Mouse (Mus musculus): ENCODE measurements around the gene Cd164l2. TPM values are rescaled to one million over a fixed set of nuclear protein-coding genes. Genes with fewer than 3 reads are reported as not detected.

Cd164l2 gene
- 1.6 and 2.0 TPM in 2 replicates for polyA plus RNA-seq (2015; fragmentation: Nextera tagmentation; extraction: Ambion mirVana)

DNA sequence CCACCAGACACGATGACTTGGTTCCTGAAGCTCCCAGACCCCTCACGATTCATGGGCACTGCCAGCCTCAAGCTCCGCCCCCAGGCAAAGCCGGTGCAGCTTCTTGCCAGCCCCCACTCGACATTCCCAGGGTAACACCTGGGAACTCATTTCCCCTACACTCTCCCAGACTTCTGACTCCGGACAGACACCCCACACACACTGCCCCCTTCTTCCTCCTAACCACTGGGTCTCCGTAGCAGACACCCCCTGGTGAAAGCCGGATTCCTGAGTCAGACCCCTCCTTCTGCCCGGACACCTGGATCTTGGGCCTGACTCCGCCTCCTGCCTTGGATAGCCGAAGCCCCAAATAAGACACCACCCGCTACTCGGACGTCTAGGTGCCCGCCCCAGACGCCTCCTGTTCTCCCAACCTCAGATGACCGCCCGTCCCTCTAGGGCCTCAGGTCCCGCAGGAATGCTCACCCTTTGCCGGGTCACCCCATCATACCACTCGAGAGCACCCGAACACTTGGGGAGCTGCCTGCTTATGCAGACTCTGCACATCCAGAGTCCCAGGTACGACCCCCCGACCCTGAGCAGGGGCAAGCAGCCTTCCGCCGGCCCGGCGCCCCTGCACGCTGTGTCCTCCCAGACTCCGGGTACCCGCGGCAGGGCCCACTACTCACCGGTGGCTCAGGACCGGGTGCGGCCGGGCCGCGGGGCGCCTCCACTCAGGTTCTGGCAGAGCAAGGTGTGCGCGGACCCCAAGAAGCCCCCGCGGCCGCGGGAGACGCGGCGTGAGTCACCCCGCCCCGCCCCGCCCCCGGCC, at the start of gene Cd164l2, which contains the start of gene Gpr3:
Gene Cd164l2, plus strand, starts transcription at position 381 of the 811 bp plus-strand sequence.
Gene Gpr3, minus strand, starts transcription at position 786 of the 811 bp plus-strand sequence.
- ATAC-seq = peak; percentile 55
- Histone ChIP-seq H3K4me1 (ENCODE audit: control insufficient read depth, insufficient read depth, low read length) (peaks cover 13% of the 10 kb centered on the region), H3K27me3 (replicated peaks; ENCODE audit: control insufficient read depth, insufficient read depth, low read length) (peaks cover 8% of the 10 kb centered on the region), H3K9ac (ENCODE audit: low read depth, low read length) (peak within 1 kb of the TSS; percentile 55), H3K27ac (ENCODE audit: low read length) (no peak within 1 kb of the TSS), H3K4me3 (ENCODE audit: low read length) (peak within 1 kb of the TSS; percentile 61), H3K36me3 (ENCODE audit: control insufficient read depth, insufficient read depth, low read length) (no peaks in the 10 kb centered on the region), H3K9me3 (ENCODE audit: control insufficient read depth, low read length) (no peaks in the 10 kb centered on the region), H3K4me2 (ENCODE audit: low read depth, low read length) (peak within 1 kb of the TSS; percentile 84)
- 2% methylated on average over 51 of the region's 52 CpGs for WGBS

DNA sequence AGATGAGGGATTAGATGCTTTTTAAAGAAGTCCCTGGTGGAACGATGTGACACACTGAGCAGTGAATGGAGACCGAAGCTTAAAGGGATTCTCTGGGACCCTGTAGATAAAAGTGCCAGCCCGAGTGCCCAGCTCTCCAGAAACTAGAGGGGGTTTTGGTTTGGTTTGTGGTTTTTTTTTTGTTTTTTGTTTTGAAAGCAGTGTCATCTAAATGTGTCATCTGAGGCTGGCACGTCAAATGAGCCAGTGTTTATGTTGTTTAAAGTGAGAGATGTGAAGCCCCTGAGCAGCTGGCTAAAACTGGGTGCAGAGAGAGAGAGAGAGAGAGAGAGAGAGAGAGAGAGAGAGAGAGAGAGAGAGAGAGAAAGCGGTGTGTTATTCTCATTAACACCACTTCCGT, 49.7 kb upstream of the Cd164l2 start:
- H3K27ac ChIP-seq (ENCODE audit: low read length) = no peak overlapping the region
- no peak overlapping the region for H3K9ac ChIP-seq (ENCODE audit: low read depth, low read length)
- no peak overlapping the region for H3K4me3 ChIP-seq (ENCODE audit: low read length)
- no peaks in the 10 kb centered on the region for H3K9me3 ChIP-seq (ENCODE audit: control insufficient read depth, low read length)
- no peak for ATAC-seq
- 71% methylated on average over 6 of the region's 6 CpGs for WGBS
- 0 out of 2 replicates have a peak, but pooled peaks cover 3% of the 10 kb centered on the region for H3K4me1 ChIP-seq (ENCODE audit: control insufficient read depth, insufficient read depth, low read length)
- no peak overlapping the region for H3K4me2 ChIP-seq (ENCODE audit: low read depth, low read length)
- H3K36me3 ChIP-seq (ENCODE audit: control insufficient read depth, insufficient read depth, low read length) = 0 out of 2 replicates have a peak, but pooled peaks cover 4% of the 10 kb centered on the region
- H3K27me3 ChIP-seq (replicated peaks; ENCODE audit: control insufficient read depth, insufficient read depth, low read length) = no peaks in the 10 kb centered on the region

DNA sequence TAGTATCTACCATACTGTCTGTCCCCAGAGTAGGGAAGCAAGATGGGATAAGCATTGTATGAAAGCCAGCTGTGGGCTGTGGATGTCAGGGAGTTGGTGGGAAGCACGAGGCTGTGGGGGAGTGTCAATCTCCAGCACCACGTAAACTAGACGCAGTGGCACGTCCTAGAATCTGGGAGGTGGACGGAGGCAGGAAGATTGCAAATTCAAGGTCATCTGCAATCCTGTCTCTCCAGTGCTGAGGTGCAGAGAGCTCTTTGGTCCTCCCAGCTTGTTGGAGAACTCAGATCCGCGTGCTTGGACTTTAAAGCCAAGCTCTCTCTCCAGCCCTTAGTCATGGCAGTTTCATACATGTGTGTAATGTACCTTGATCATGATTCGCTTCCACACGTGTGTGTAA, 45.2 kb upstream of the Cd164l2 start:
- no peaks in the 10 kb centered on the region for H3K27me3 ChIP-seq (replicated peaks; ENCODE audit: control insufficient read depth, insufficient read depth, low read length)
- no peak overlapping the region for H3K27ac ChIP-seq (ENCODE audit: low read length)
- H3K36me3 ChIP-seq (ENCODE audit: control insufficient read depth, insufficient read depth, low read length) = 0 out of 2 replicates have a peak, but pooled peaks cover 4% of the 10 kb centered on the region
- no peak for ATAC-seq
- no peak overlapping the region for H3K4me3 ChIP-seq (ENCODE audit: low read length)
- 75% methylated on average over 9 of the region's 9 CpGs for WGBS
- H3K4me1 ChIP-seq (ENCODE audit: control insufficient read depth, insufficient read depth, low read length) = peaks cover 14% of the 10 kb centered on the region
- H3K4me2 ChIP-seq (ENCODE audit: low read depth, low read length) = no peak overlapping the region
- no peak overlapping the region for H3K9ac ChIP-seq (ENCODE audit: low read depth, low read length)
- H3K9me3 ChIP-seq (ENCODE audit: control insufficient read depth, low read length) = no peaks in the 10 kb centered on the region

DNA sequence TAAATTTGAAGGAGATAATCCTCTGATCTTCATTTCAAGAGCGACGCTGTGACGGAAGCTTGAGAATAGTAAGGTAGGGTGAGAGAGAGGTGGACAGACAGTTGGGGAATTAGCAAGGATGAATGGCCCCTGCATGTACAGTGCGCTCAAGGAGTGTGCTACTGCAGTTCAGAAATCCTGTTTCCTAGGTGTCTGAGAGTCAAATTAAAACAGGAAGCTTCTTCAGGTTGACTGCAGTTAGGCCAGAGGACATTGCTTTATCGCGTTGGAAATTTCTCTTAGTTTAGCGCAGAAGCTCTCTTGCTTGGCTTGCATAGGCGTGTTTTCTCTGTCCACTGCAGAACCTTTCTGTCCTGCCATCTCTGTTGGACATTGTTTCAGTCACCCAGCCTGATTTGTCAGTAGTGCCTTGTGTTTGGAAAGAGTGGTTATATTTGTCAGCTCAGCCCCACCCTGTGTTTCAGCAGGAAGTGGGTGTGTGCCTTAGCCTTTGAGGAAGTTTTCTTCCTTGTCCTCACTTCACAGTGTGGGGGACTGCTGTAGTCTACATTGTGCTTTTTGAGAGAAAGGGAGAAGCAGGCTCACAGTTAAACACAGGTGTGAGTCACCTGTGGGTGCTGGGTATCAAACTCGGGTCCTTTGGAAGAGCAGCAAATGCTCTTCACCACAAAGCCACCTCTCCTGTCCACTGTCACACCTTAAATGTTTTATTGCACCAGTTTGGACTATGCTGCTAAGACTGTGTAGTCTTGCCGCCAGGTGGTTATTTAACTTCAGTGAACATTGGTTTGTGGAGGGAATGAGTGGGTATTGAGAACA, 42.5 kb upstream of the Cd164l2 start:
- peaks cover 26% of the 10 kb centered on the region for H3K4me1 ChIP-seq (ENCODE audit: control insufficient read depth, insufficient read depth, low read length)
- 66% methylated on average over 10 of the region's 10 CpGs for WGBS
- H3K27ac ChIP-seq (ENCODE audit: low read length) = peak overlapping the region; percentile 74
- no peaks in the 10 kb centered on the region for H3K9me3 ChIP-seq (ENCODE audit: control insufficient read depth, low read length)
- 0 out of 2 replicates have a peak, but pooled peaks cover 4% of the 10 kb centered on the region for H3K36me3 ChIP-seq (ENCODE audit: control insufficient read depth, insufficient read depth, low read length)
- H3K27me3 ChIP-seq (replicated peaks; ENCODE audit: control insufficient read depth, insufficient read depth, low read length) = no peaks in the 10 kb centered on the region
- no peak overlapping the region for H3K9ac ChIP-seq (ENCODE audit: low read depth, low read length)
- ATAC-seq = peak; percentile 88
- H3K4me3 ChIP-seq (ENCODE audit: low read length) = no peak overlapping the region
- peak overlapping the region; percentile 25; the same call in 1 of the 2 replicates for H3K4me2 ChIP-seq (ENCODE audit: low read depth, low read length)

DNA sequence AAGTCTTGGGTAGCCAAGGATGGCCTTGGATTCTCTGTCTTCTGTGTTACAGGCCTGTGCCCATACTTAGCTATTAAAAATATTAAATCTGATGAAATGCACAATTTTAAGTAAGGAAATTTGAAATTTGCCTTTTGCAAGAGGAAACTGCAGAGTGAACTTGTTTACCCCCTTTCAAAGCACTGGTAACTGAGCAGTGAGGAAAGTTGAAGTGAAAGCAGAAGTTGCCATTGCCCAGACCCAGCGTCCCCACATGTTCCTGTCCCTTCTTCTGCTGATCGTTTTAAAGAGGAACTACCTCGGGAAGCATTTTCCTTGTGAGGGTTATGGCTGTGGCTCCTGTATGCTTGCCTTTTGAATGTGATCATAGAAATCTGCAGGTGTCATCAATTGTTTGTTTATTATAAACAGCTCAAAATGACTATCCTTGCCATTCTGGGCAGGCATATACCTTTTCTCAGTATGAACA, 41.8 kb upstream of the Cd164l2 start:
- WGBS = 71% methylated on average over 3 of the region's 3 CpGs
- Histone ChIP-seq H3K9ac (ENCODE audit: low read depth, low read length) (no peak overlapping the region), H3K9me3 (ENCODE audit: control insufficient read depth, low read length) (no peaks in the 10 kb centered on the region), H3K4me2 (ENCODE audit: low read depth, low read length) (0 out of 2 replicates have a peak overlapping the region, but pooled peaks have one; percentile 0), H3K36me3 (ENCODE audit: control insufficient read depth, insufficient read depth, low read length) (0 out of 2 replicates have a peak, but pooled peaks cover under 1% of the 10 kb centered on the region), H3K27me3 (replicated peaks; ENCODE audit: control insufficient read depth, insufficient read depth, low read length) (no peaks in the 10 kb centered on the region), H3K4me3 (ENCODE audit: low read length) (no peak overlapping the region), H3K27ac (ENCODE audit: low read length) (peak overlapping the region; percentile 72), H3K4me1 (ENCODE audit: control insufficient read depth, insufficient read depth, low read length) (peaks cover 28% of the 10 kb centered on the region)
- ATAC-seq = no peak

DNA sequence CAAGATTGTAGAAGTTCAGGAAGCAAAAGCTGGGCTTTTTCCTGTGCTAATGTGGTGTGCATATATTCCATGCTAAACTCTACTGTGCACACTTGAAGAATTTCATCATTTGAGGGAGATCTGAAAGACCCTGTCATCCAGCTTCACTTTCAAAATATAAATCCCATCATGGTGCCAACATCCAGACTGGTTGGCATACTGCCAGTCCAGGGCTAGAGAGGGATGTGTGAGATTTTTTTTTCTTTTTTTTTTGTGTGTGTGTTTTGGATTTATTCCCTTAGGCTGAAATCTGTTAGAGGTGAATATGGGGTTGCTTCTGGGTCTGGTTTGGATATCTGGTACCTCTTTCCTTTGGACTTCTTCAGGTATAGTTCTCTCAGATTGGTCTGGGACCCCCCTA, 41.3 kb upstream of the Cd164l2 start:
- Histone ChIP-seq H3K4me2 (ENCODE audit: low read depth, low read length) (no peak overlapping the region), H3K36me3 (ENCODE audit: control insufficient read depth, insufficient read depth, low read length) (no peaks in the 10 kb centered on the region), H3K4me1 (ENCODE audit: control insufficient read depth, insufficient read depth, low read length) (peaks cover 33% of the 10 kb centered on the region), H3K27me3 (replicated peaks; ENCODE audit: control insufficient read depth, insufficient read depth, low read length) (no peaks in the 10 kb centered on the region), H3K9ac (ENCODE audit: low read depth, low read length) (no peak overlapping the region), H3K9me3 (ENCODE audit: control insufficient read depth, low read length) (no peaks in the 10 kb centered on the region), H3K27ac (ENCODE audit: low read length) (peak overlapping the region; percentile 72), H3K4me3 (ENCODE audit: low read length) (no peak overlapping the region)
- ATAC-seq = no peak

DNA sequence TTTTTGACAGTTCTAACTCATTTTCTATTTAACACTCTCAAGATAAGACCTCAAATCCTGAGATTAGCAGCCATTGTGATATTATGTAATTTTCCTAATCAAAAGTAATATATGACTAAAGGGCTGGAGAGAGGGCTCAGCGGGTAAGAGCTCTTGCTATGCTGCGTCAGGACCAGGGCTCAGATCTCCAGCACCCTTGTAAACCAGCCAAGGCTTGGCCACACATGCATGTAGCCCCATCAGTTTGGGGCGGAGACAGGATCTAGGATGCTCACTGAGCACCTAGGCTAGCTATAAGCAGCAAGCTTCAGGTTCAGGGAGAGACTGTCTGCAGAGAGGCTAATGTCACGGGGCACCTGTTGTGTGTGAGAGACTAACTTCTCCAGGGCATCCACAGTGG, 39.5 kb upstream of the Cd164l2 start:
- WGBS = 81% methylated on average over 4 of the region's 4 CpGs
- H3K4me3 ChIP-seq (ENCODE audit: low read length) = no peak overlapping the region
- no peaks in the 10 kb centered on the region for H3K9me3 ChIP-seq (ENCODE audit: control insufficient read depth, low read length)
- H3K27me3 ChIP-seq (replicated peaks; ENCODE audit: control insufficient read depth, insufficient read depth, low read length) = no peaks in the 10 kb centered on the region
- peaks cover 50% of the 10 kb centered on the region for H3K4me1 ChIP-seq (ENCODE audit: control insufficient read depth, insufficient read depth, low read length)
- no peak overlapping the region for H3K4me2 ChIP-seq (ENCODE audit: low read depth, low read length)
- H3K36me3 ChIP-seq (ENCODE audit: control insufficient read depth, insufficient read depth, low read length) = peaks cover 2% of the 10 kb centered on the region; the same call in 1 of the 2 replicates
- 0 out of 2 replicates have a peak overlapping the region, but pooled peaks have one; percentile 10 for H3K9ac ChIP-seq (ENCODE audit: low read depth, low read length)
- H3K27ac ChIP-seq (ENCODE audit: low read length) = peak overlapping the region; percentile 23; the same call in 1 of the 2 replicates
- no peak for ATAC-seq

DNA sequence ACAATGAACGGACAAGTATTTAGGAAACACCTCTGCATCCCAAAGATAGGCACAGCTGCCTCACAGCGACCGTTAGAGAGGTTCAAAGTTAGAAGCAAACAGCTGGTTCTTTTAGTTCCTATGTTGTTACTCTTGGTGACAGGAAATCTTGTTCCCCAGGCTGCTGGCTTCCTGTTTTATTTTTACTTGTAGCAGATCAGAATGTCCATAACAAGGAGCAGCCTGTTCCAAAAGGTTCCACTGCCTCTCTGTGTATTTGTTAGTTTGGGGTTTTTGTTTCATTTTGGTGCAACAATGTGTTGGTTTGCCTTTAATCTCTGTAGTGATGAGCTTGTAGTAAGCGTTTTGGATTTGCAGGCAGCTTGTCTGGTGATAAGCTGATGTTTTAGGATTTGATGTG, 37.6 kb upstream of the Cd164l2 start:
- no peaks in the 10 kb centered on the region for H3K27me3 ChIP-seq (replicated peaks; ENCODE audit: control insufficient read depth, insufficient read depth, low read length)
- no peak overlapping the region for H3K4me3 ChIP-seq (ENCODE audit: low read length)
- ATAC-seq = no peak
- H3K27ac ChIP-seq (ENCODE audit: low read length) = peak overlapping the region; percentile 79
- H3K4me1 ChIP-seq (ENCODE audit: control insufficient read depth, insufficient read depth, low read length) = peaks cover 56% of the 10 kb centered on the region
- H3K9ac ChIP-seq (ENCODE audit: low read depth, low read length) = no peak overlapping the region
- H3K36me3 ChIP-seq (ENCODE audit: control insufficient read depth, insufficient read depth, low read length) = peaks cover 2% of the 10 kb centered on the region; the same call in 1 of the 2 replicates
- H3K9me3 ChIP-seq (ENCODE audit: control insufficient read depth, low read length) = no peaks in the 10 kb centered on the region
- WGBS = 44% methylated on average over 4 of the region's 4 CpGs
- H3K4me2 ChIP-seq (ENCODE audit: low read depth, low read length) = peak overlapping the region; percentile 39; the same call in 1 of the 2 replicates

DNA sequence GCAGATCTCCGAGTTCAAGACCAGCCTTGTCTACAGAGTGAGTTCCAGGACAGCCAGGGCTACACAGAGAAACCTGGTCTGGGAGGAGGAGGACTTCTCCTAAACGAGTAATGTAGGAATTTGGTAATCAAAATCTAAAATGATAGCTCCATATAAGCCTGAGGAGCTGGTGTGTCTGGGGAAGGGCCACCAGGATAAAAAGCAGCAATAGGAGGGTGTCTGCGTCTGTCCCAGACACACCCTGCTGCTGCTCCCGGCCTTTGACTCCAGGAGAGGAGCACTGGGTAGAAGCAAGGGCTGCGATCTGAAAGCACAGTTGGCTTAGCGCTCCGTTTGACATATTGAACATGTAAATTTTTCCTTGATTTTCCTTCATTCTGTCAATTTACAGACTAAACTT, 36.7 kb upstream of the Cd164l2 start:
- peak; percentile 68 for ATAC-seq
- 53% methylated on average over 7 of the region's 7 CpGs for WGBS
- Histone ChIP-seq H3K36me3 (ENCODE audit: control insufficient read depth, insufficient read depth, low read length) (peaks cover 2% of the 10 kb centered on the region; the same call in 1 of the 2 replicates), H3K4me3 (ENCODE audit: low read length) (no peak overlapping the region), H3K9ac (ENCODE audit: low read depth, low read length) (no peak overlapping the region), H3K4me1 (ENCODE audit: control insufficient read depth, insufficient read depth, low read length) (peaks cover 52% of the 10 kb centered on the region), H3K27ac (ENCODE audit: low read length) (peak overlapping the region; percentile 62), H3K27me3 (replicated peaks; ENCODE audit: control insufficient read depth, insufficient read depth, low read length) (no peaks in the 10 kb centered on the region), H3K4me2 (ENCODE audit: low read depth, low read length) (0 out of 2 replicates have a peak overlapping the region, but pooled peaks have one; percentile 12), H3K9me3 (ENCODE audit: control insufficient read depth, low read length) (no peaks in the 10 kb centered on the region)

All from intestine, embryonic 16.5 days (tissue).